Mouse (Mus musculus) layer of hippocampus, postnatal 36 days (tissue): ENCODE measurements around the gene Otop3. TPM values are rescaled to one million over a fixed set of nuclear protein-coding genes. Genes with fewer than 3 reads are reported as not detected.

Experiments used
- total RNA-seq, 2 experiments: library from RNA; stranded (reverse); gene quantifications; 2 replicates each; pipeline ENCODE4 v1.2.3; 2021

The Otop3 gene
- total RNA-seq, 2 experiments from 2014 or later = 0.22 TPM; not detected in 1

Other genes with a start within 250 kb of the Otop3 start
- 1 to 10 TPM; 2.3 to 2.7 TPM for gene Rab37, start 243.3 kb upstream of the Otop3 start, total RNA-seq
- gene Cd300lf, start 200.7 kb upstream of the Otop3 start, total RNA-seq = under 1 TPM; 0.22 to 0.58 TPM
- 10 to 100 TPM; 72.1 to 73.7 TPM for gene Slc9a3r1, start 171.4 kb upstream of the Otop3 start, total RNA-seq
- 10 to 100 TPM; 16.7 to 19.1 TPM for gene Tmem104, start 147.2 kb upstream of the Otop3 start, total RNA-seq
- 10 to 100 TPM; 21.7 to 24.1 TPM for gene Nat9, start 146.9 kb upstream of the Otop3 start, total RNA-seq
- 10 to 100 TPM; 43.5 to 50.9 TPM for gene Grin2c, start 67.5 kb upstream of the Otop3 start, total RNA-seq
- 10 to 100 TPM; 20.9 to 24.2 TPM for gene Fdxr, start 57.7 kb upstream of the Otop3 start, total RNA-seq
- 10 to 100 TPM; 12.9 to 13.7 TPM for gene Fads6, start 37.1 kb upstream of the Otop3 start, total RNA-seq
- gene Otop2, start 27.6 kb upstream of the Otop3 start, total RNA-seq = under 1 TPM in 1 of 2 experiments, not detected in 1; 0.52 TPM
- under 1 TPM; 0.30 to 0.35 TPM for gene Ush1g, start 12.7 kb upstream of the Otop3 start, total RNA-seq
- 100 to 1,000 TPM; 106 to 109 TPM for gene Hid1, start 33.0 kb downstream of the Otop3 start, total RNA-seq
- gene Cdr2l, start 47.2 kb downstream of the Otop3 start, total RNA-seq = 10 to 100 TPM; 25.3 to 25.7 TPM
- gene Mrpl58, start 69.0 kb downstream of the Otop3 start, total RNA-seq = 100 to 1,000 TPM in 1 of 2 experiments, 10 to 100 TPM in 1; 98.1 to 105 TPM
- 100 to 1,000 TPM; 478 to 524 TPM for gene Atp5h, start 85.2 kb downstream of the Otop3 start, total RNA-seq
- 10 to 100 TPM; 69.2 to 77.4 TPM for gene Kctd2, start 85.4 kb downstream of the Otop3 start, total RNA-seq
- not detected for gene Trim80, start 105.8 kb downstream of the Otop3 start, total RNA-seq
- not detected for gene Slc16a5, start 127.7 kb downstream of the Otop3 start, total RNA-seq
- 10 to 100 TPM; 10.9 to 11.2 TPM for gene Armc7, start 140.9 kb downstream of the Otop3 start, total RNA-seq
- 10 to 100 TPM; 62.5 to 67.8 TPM for gene Nt5c, start 157.1 kb downstream of the Otop3 start, total RNA-seq
- gene Jpt1, start 179.7 kb downstream of the Otop3 start, total RNA-seq = 100 to 1,000 TPM; 138 to 161 TPM
- 100 to 1,000 TPM; 324 to 344 TPM for gene Sumo2, start 201.5 kb downstream of the Otop3 start, total RNA-seq
- gene Nup85, start 229.7 kb downstream of the Otop3 start, total RNA-seq = 10 to 100 TPM; 49.8 to 60.7 TPM